Mouse (Mus musculus): Measurements from ENCODE around the gene Pcbp4.

DNA sequence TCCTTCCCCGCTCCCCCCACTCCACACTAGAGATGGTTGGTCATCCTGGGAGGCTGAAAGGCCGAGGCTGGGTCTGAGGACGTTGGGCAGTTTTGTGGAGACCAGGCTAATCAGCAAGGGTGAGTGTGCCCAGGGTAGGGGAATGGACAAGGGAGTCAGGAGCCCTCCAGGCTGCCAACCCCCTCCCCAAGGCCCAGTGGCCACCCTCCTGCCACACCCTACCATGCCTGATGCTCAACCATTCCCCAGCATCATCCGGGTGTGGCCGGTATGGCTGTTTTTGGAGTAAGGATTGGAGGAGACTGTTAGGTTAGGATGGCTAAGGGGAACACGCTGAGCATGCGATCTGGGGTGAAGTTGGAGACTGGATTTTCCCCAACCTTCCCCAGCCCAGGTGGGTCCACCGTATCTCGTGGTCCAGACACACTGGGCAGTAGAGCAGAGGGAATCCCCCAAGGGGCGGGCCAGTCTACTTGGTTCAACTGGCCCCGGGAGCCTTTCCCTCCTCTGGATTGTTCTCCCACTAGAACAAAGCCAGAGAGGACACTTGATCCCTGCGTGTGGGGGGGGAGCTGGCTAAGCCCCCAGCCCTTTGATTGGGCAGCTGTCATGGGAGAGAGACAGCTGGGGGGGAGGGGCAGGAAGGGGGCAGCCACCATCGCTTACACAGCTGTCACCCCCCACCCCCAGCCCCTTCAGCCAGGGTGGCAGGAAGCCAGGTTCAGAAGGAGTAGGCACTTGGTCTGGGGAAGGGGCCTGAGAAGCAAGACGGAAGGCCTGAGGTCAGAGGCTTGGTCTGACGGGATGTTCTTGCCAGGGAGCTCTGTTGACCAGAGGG lies 3.5 kb downstream of the Pcbp4 start:
- TF ChIP-seq CTCF (IDR thresholded peaks at IDR 0.05; ENCODE audit: borderline replicate concordance, control insufficient read depth, extremely low read depth, insufficient read depth, low read length, poor library complexity) (no peak), POLR2A (IDR thresholded peaks at IDR 0.05; ENCODE audit: control insufficient read depth, extremely low read depth, insufficient read depth, low read length, poor library complexity) (no peak)

Data from thymus, adult 2 months (tissue).